Mouse (Mus musculus) hindbrain, embryonic 11.5 days (tissue): ENCODE measurements around the gene Plekhh3. TPM values are rescaled to one million over a fixed set of nuclear protein-coding genes. Genes with fewer than 3 reads are reported as not detected.
A peak's percentile ranks its signal among the peaks of the same experiment; 100 is the strongest.

ENCODE experiments used
- ATAC-seq: fragments of 200-750 bp; cut with Nextera tagmentation; 2 replicates; pipeline ENCODE4 v1.8.0; 2017; ENCODE audit warnings: mild to moderate bottlenecking, moderate TSS enrichment, moderate library complexity; ENCODE audit not compliant: low FRiP score
- DNase-seq: peaks from one replicate; pipeline ENCODE4 v3.0.0-alpha.2; 2015; ENCODE audit warnings: low spot score
- H3K27ac ChIP-seq: fragments of 300-500 bp; sonication (generic); 2 replicates; pipeline ENCODE4 v1.5.1; 2014; ENCODE audit warnings: mild to moderate bottlenecking, low read depth, low read length
- H3K27me3 ChIP-seq: fragments of 300-500 bp; sonication (generic); 2 replicates; pipeline ENCODE4 v1.6.1; 2014; ENCODE audit warnings: mild to moderate bottlenecking, low read length, moderate library complexity, mixed read lengths; ENCODE audit not compliant: control insufficient read depth, insufficient read depth
- H3K36me3 ChIP-seq: fragments of 300-500 bp; sonication (generic); 2 replicates; pipeline ENCODE4 v1.6.1; 2014; ENCODE audit warnings: mild to moderate bottlenecking, low read length, moderate library complexity, mixed read lengths; ENCODE audit not compliant: control insufficient read depth, insufficient read depth
- H3K4me1 ChIP-seq: fragments of 300-500 bp; sonication (generic); replicated peaks from 2 replicates; pipeline ENCODE4 v1.6.1; 2014; ENCODE audit warnings: low read length, mixed read lengths; ENCODE audit not compliant: control insufficient read depth, insufficient read depth
- H3K4me2 ChIP-seq: fragments of 300-500 bp; sonication (generic); replicated peaks from 2 replicates; pipeline ENCODE4 v1.6.1; 2014; ENCODE audit warnings: mild to moderate bottlenecking, low read depth, low read length
- H3K4me3 ChIP-seq: fragments of 300-500 bp; sonication (generic); 2 replicates; pipeline ENCODE4 v1.5.1; 2014; ENCODE audit warnings: low read depth, low read length
- H3K9ac ChIP-seq: fragments of 300-500 bp; sonication (generic); 2 replicates; pipeline ENCODE4 v1.6.1; 2014; ENCODE audit warnings: low read depth, low read length
- H3K9me3 ChIP-seq: fragments of 300-500 bp; sonication (generic); 2 replicates; pipeline ENCODE4 v1.6.1; 2016; ENCODE audit warnings: low read length; ENCODE audit not compliant: control insufficient read depth
- WGBS: fragments of 180-500 bp; shearing (Covaris S2); extraction: QIAGEN DNeasy Blood & Tissue Kit; methylation state at CpG from one replicate; pipeline ENCODE4 v1.1.7; 2014; 5-methylcytosine and 5-hydroxymethylcytosine counted together
- polyA plus RNA-seq: library from polyadenylated mRNA; unstranded; fragments of >200 nt; fragmentation: Nextera tagmentation; extraction: Ambion mirVana; gene quantifications from 2 replicates; pipeline ENCODE4 v1.2.1, GENCODE M21; 2014

The Plekhh3 gene
- polyA plus RNA-seq, 1 experiment from 2014 or later: 7.7 TPM

GRCm38 (mm10) chr11:101195571-101195970, 24.4 kb upstream of the Plekhh3 start:
- no peak overlapping the region for H3K27ac ChIP-seq
- DNase-seq: no peak
- H3K9me3 ChIP-seq: no peaks in the 10 kb centered on the region
- no peak overlapping the region for H3K4me3 ChIP-seq
- no peaks in the 10 kb centered on the region; the same call in 1 of the 2 replicates for H3K4me1 ChIP-seq
- H3K27me3 ChIP-seq: no peaks in the 10 kb centered on the region
- H3K36me3 ChIP-seq: 0 out of 2 replicates have a peak, but pooled peaks cover 2% of the 10 kb centered on the region
- 89% methylated on average over 8 of the region's 8 CpGs for WGBS
- no peak for ATAC-seq
- H3K9ac ChIP-seq: no peak overlapping the region
- H3K4me2 ChIP-seq: no peak overlapping the region

- Histone ChIP-seq H3K9me3 (no peaks in the 10 kb centered on the region), H3K9ac (no peak overlapping the region), H3K4me1 (no peaks in the 10 kb centered on the region; the same call in 1 of the 2 replicates), H3K4me2 (no peak overlapping the region), H3K36me3 (0 out of 2 replicates have a peak, but pooled peaks cover 2% of the 10 kb centered on the region), H3K27me3 (no peaks in the 10 kb centered on the region), H3K4me3 (no peak overlapping the region), H3K27ac (no peak overlapping the region)
- WGBS: 80% methylated on average over 1 of the region's 1 CpGs
- ATAC-seq: no peak
- DNase-seq: no peak
These were observed 23.9 kb upstream of the Plekhh3 start for GRCm38 (mm10) chr11:101195101-101195500.

GRCm38 (mm10) chr11:101194643-101195042, 23.5 kb upstream of the Plekhh3 start:
- H3K9ac ChIP-seq: no peak overlapping the region
- H3K4me2 ChIP-seq: no peak overlapping the region
- H3K36me3 ChIP-seq: 0 out of 2 replicates have a peak, but pooled peaks cover 2% of the 10 kb centered on the region
- ATAC-seq (no peak), DNase-seq (no peak)
- H3K4me3 ChIP-seq: no peak overlapping the region
- H3K4me1 ChIP-seq: no peaks in the 10 kb centered on the region; the same call in 1 of the 2 replicates
- H3K27ac ChIP-seq: no peak overlapping the region
- H3K27me3 ChIP-seq: no peaks in the 10 kb centered on the region
- 86% methylated on average over 6 of the region's 6 CpGs for WGBS
- H3K9me3 ChIP-seq: no peaks in the 10 kb centered on the region

DNA sequence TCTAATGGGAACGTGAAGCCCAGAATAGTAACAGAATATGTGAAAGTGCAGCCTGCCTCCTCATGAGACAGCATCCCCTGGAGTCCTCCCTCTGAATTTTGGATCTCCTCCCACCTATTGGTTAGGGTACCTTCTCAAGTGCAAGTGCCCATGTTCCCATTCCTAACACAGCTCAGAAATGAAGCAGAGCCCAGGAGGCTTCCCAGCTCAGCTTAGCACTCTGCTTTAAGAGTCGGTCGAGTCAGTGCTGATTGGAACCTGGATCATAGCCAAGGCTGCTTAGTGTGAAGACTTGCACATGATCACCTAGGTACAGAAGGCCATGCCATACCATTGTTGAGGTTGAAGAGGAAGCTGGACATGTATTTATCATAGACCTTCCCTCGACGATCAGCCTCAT, 23.0 kb upstream of the Plekhh3 start:
- H3K36me3 ChIP-seq: no peaks in the 10 kb centered on the region
- no peak overlapping the region for H3K9ac ChIP-seq
- 89% methylated on average over 5 of the region's 5 CpGs for WGBS
- no peak overlapping the region for H3K4me2 ChIP-seq
- H3K27me3 ChIP-seq: no peaks in the 10 kb centered on the region
- no peaks in the 10 kb centered on the region for H3K9me3 ChIP-seq
- H3K4me1 ChIP-seq: no peaks in the 10 kb centered on the region; the same call in 1 of the 2 replicates
- no peak overlapping the region for H3K4me3 ChIP-seq
- no peak for ATAC-seq
- no peak overlapping the region for H3K27ac ChIP-seq
- no peak for DNase-seq

DNA sequence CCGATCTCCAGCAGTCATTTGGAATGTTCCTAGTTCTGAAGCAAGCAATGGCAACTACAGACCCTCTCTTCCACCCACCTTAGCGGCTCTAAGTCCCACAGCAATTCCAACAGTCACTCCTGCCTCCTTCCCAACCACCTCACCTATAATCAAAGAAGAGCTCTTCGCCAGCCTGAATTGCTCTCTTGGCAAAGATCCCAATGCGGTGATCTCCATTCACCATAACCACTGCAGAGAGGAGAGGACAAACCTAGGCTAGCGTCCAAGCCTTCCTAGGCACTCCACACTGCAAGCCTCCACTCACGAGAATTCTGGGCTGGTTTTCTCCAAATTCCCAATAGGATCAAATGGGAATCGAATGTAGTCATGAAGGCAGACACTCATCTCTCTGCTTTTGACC, 21.9 kb upstream of the Plekhh3 start:
- Histone ChIP-seq H3K4me3 (no peak overlapping the region), H3K4me2 (no peak overlapping the region), H3K9me3 (no peaks in the 10 kb centered on the region), H3K9ac (no peak overlapping the region), H3K27me3 (no peaks in the 10 kb centered on the region), H3K4me1 (no peaks in the 10 kb centered on the region; the same call in 1 of the 2 replicates), H3K36me3 (no peaks in the 10 kb centered on the region), H3K27ac (no peak overlapping the region)
- no peak for DNase-seq
- WGBS: 91% methylated on average over 7 of the region's 7 CpGs
- ATAC-seq: no peak

DNA sequence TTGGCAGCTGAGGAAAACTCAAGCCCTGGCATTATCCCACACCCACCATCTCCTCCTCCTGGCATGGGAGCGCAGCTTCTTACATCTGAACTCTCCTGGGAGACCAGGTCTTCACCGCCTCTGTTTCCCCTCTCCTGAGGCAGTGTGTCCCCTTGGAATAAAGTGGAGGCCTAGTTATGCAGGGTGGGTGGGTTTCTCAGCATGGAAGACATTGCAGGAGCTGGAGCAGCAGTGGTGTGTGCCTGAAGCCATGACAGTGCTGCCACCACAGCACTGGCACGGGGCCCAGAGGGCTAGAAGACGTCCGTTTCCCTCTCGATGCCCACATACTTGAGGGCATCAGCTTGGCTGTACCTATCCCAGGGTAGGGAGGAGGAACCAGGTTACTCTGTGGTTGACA, 21.5 kb upstream of the Plekhh3 start:
- no peak for ATAC-seq
- H3K4me1 ChIP-seq: no peaks in the 10 kb centered on the region; the same call in 1 of the 2 replicates
- 92% methylated on average over 6 of the region's 6 CpGs for WGBS

DNA sequence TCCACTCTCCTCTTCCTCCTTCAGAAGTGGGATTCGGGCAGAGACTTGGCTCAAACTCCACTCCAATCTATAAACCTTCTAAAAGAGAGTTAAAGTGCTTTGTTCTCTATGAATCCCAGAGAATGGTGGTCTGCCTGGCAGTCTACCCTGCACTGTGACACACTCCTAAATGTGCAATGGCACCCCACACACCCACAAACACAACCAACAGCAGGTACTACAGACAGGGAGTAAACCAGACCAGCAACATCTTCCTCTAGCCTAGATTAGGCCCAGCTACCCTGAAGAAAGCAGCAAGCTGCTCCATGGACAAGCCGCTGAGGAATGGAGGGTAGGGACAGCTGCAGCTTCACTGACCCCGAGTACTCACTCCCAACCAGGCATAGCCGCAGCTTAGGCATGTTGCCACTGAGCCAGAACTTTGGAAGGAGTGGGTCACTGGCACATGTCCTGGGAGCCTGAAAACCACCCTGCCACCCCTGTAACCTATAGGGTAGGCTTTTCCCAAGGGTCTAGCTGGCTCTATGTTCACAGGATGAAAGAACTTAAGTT, 20.8 kb upstream of the Plekhh3 start:
- Histone ChIP-seq H3K36me3 (no peaks in the 10 kb centered on the region), H3K9ac (no peak overlapping the region), H3K27ac (no peak overlapping the region), H3K4me3 (no peak overlapping the region), H3K4me2 (no peak overlapping the region), H3K27me3 (no peaks in the 10 kb centered on the region), H3K4me1 (no peaks in the 10 kb centered on the region; the same call in 1 of the 2 replicates), H3K9me3 (no peaks in the 10 kb centered on the region)
- DNase-seq (no peak), ATAC-seq (no peak)
- WGBS: 81% methylated on average over 4 of the region's 4 CpGs

More for the DNA sequence above, 21.5 kb upstream of the Plekhh3 start:
- Histone ChIP-seq H3K9ac (no peak overlapping the region), H3K27me3 (no peaks in the 10 kb centered on the region), H3K4me3 (no peak overlapping the region), H3K27ac (no peak overlapping the region), H3K4me2 (no peak overlapping the region), H3K36me3 (no peaks in the 10 kb centered on the region), H3K9me3 (no peaks in the 10 kb centered on the region)
- no peak for DNase-seq

DNA sequence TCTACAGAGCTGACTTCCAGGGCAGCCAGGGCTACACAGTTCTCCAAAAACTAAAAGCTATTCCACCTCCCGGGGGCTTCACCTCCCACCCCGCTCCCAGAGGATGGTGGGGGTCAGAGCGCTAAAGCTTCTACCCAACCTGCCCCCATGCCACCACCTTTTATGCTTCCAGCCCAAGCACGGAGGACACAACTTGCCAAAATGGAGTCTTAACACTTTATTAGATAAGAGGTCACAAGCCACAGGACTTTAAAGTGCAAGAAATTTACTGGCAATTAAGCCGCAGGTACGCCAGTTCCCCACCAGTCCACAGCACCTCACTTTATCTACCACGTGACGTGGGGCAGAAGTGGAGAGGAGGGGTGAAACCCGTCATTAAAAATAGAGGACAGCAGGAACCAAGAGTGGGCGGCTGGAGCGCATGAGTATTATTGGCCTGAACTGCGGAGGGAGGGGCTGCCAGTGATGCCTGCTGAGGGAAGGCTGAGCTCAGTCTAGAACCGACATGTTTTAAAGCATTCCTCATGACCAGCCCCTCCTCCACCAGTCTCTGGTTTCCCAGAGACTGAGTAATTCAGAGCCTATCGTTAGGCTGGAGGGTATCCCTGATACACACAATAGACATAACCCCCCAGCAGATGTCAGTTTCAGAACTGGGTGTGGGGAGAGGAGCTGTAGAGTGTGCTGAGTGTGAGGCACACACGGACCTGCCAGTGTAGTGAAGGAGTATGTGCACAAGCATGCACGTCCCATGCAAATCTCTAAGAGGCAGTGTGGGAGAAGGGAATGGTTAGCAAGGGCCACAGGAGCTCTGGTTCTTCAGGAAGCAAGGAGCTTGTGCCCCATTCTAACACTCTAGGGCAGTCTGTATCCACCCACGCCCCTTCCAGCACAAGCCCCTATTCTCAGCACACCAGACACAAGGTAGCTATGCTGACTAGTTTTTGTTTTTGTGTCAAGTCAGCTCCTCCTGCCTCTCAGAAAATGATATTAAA, 20.1 kb upstream of the Plekhh3 start:
- H3K9me3 ChIP-seq: no peaks in the 10 kb centered on the region
- no peaks in the 10 kb centered on the region for H3K36me3 ChIP-seq
- no peak overlapping the region for H3K4me3 ChIP-seq
- DNase-seq: peak; percentile 13
- H3K27ac ChIP-seq: no peak overlapping the region; the same call in 1 of the 2 replicates
- 54% methylated on average over 17 of the region's 17 CpGs for WGBS
- H3K9ac ChIP-seq: no peak overlapping the region
- no peaks in the 10 kb centered on the region; the same call in 1 of the 2 replicates for H3K4me1 ChIP-seq
- no peak for ATAC-seq
- no peaks in the 10 kb centered on the region for H3K27me3 ChIP-seq
- H3K4me2 ChIP-seq: no peak overlapping the region
